Mouse (Mus musculus): ENCODE data around the gene Higd1c. TPM values are rescaled to one million over a fixed set of nuclear protein-coding genes. Genes with fewer than 3 reads are reported as not detected.

Higd1c gene
- polyA plus RNA-seq, 1 experiment: not detected

GRCm38 (mm10) chr15:100422899-100423860 lies 58.8 kb downstream of the Higd1c start:
- Histone ChIP-seq H3K4me3 (replicated peaks) (peak overlapping the region; percentile 93), H3K4me1 (ENCODE audit: control insufficient read depth) (peaks cover 54% of the 10 kb centered on the region), H3K36me3 (ENCODE audit: control insufficient read depth) (peaks cover 28% of the 10 kb centered on the region), H3K9me3 (ENCODE audit: control insufficient read depth, low read length) (peaks cover 2% of the 10 kb centered on the region; the same call in 1 of the 2 replicates), H3K27me3 (ENCODE audit: control insufficient read depth) (peaks cover 45% of the 10 kb centered on the region)
- TF ChIP-seq GATA1 (IDR thresholded peaks at IDR 0.05; ENCODE audit: low read length): 0 out of 2 replicates have a peak, but pooled peaks have one; percentile 13
- TF ChIP-seq TAL1 (IDR thresholded peaks at IDR 0.05; ENCODE audit: low read length): no peak

GRCm38 (mm10) chr15:100423916-100424315 lies 59.6 kb downstream of the Higd1c start:
- Histone ChIP-seq H3K9me3 (ENCODE audit: control insufficient read depth, low read length) (peaks cover 2% of the 10 kb centered on the region; the same call in 1 of the 2 replicates), H3K36me3 (ENCODE audit: control insufficient read depth) (peaks cover 22% of the 10 kb centered on the region), H3K4me1 (ENCODE audit: control insufficient read depth) (peaks cover 49% of the 10 kb centered on the region), H3K27me3 (ENCODE audit: control insufficient read depth) (peaks cover 45% of the 10 kb centered on the region), H3K4me3 (replicated peaks) (peak overlapping the region; percentile 93)
- TF ChIP-seq GATA1 (IDR thresholded peaks at IDR 0.05; ENCODE audit: low read length): no peak
- no peak for TF ChIP-seq TAL1 (IDR thresholded peaks at IDR 0.05; ENCODE audit: low read length)

GRCm38 (mm10) chr15:100424396-100425122 lies 60.2 kb downstream of the Higd1c start, which contains the start of gene Slc11a2:
Slc11a2 (minus strand) TSS chr15:100425072.
- Histone ChIP-seq H3K9me3 (ENCODE audit: control insufficient read depth, low read length) (peaks cover 2% of the 10 kb centered on the region; the same call in 1 of the 2 replicates), H3K36me3 (ENCODE audit: control insufficient read depth) (peaks cover 16% of the 10 kb centered on the region), H3K4me3 (replicated peaks) (peak within 1 kb of the TSS; percentile 93), H3K4me1 (ENCODE audit: control insufficient read depth) (peaks cover 43% of the 10 kb centered on the region), H3K27me3 (ENCODE audit: control insufficient read depth) (peaks cover 45% of the 10 kb centered on the region)
- TF ChIP-seq GATA1 (IDR thresholded peaks at IDR 0.05; ENCODE audit: low read length) (no peak), TAL1 (IDR thresholded peaks at IDR 0.05; ENCODE audit: low read length) (no peak)

- H3K27me3 ChIP-seq (ENCODE audit: control insufficient read depth): peaks cover 43% of the 10 kb centered on the region
- H3K4me1 ChIP-seq (ENCODE audit: control insufficient read depth): peaks cover 29% of the 10 kb centered on the region
- H3K36me3 ChIP-seq (ENCODE audit: control insufficient read depth): no peaks in the 10 kb centered on the region
- H3K9me3 ChIP-seq (ENCODE audit: control insufficient read depth, low read length): peaks cover 2% of the 10 kb centered on the region; the same call in 1 of the 2 replicates
- H3K4me3 ChIP-seq (replicated peaks): no peak overlapping the region
- no peak for TF ChIP-seq GATA1 (IDR thresholded peaks at IDR 0.05; ENCODE audit: low read length)
- no peak for TF ChIP-seq TAL1 (IDR thresholded peaks at IDR 0.05; ENCODE audit: low read length)
Observed at GRCm38 (mm10) chr15:100428296-100428905, 64.1 kb downstream of the Higd1c start.

GRCm38 (mm10) chr15:100429959-100430565 lies 65.7 kb downstream of the Higd1c start:
- Histone ChIP-seq H3K9me3 (ENCODE audit: control insufficient read depth, low read length) (peaks cover 5% of the 10 kb centered on the region; the same call in 1 of the 2 replicates), H3K27me3 (ENCODE audit: control insufficient read depth) (peaks cover 26% of the 10 kb centered on the region), H3K4me3 (replicated peaks) (no peak overlapping the region), H3K4me1 (ENCODE audit: control insufficient read depth) (peaks cover 30% of the 10 kb centered on the region), H3K36me3 (ENCODE audit: control insufficient read depth) (no peaks in the 10 kb centered on the region)
- no peak for TF ChIP-seq GATA1 (IDR thresholded peaks at IDR 0.05; ENCODE audit: low read length)

GRCm38 (mm10) chr15:100433234-100433633 lies 68.9 kb downstream of the Higd1c start:
- H3K9me3 ChIP-seq (ENCODE audit: control insufficient read depth, low read length): peaks cover 6% of the 10 kb centered on the region; the same call in 1 of the 2 replicates
- H3K4me1 ChIP-seq (ENCODE audit: control insufficient read depth): peaks cover 33% of the 10 kb centered on the region
- TF ChIP-seq TAL1 (IDR thresholded peaks at IDR 0.05; ENCODE audit: low read length): peak; percentile 40; the same call in 1 of the 3 replicates
- TF ChIP-seq GATA1 (IDR thresholded peaks at IDR 0.05; ENCODE audit: low read length): peak; percentile 40
- no peaks in the 10 kb centered on the region for H3K27me3 ChIP-seq (ENCODE audit: control insufficient read depth)
- H3K4me3 ChIP-seq (replicated peaks): no peak overlapping the region
- H3K36me3 ChIP-seq (ENCODE audit: control insufficient read depth): no peaks in the 10 kb centered on the region

Other genes starting within 250 kb of the Higd1c start
- 6.3 and 6.7 TPM in 2 replicates for gene Atf1, start 136.7 kb upstream of the Higd1c start, polyA plus RNA-seq (2012)
- gene Tmprss12, start 83.7 kb upstream of the Higd1c start, polyA plus RNA-seq (2012): not detected in 2 replicates
- 9.7 and 12.9 TPM in 2 replicates for gene Mettl7a1, start 60.4 kb upstream of the Higd1c start, polyA plus RNA-seq (2012)
- gene Mettl7a3, start 29.6 kb upstream of the Higd1c start, polyA plus RNA-seq (2012): not detected in 2 replicates
- gene Methig1, start 11.4 kb upstream of the Higd1c start, polyA plus RNA-seq (2012): not detected in 2 replicates
- gene Mettl7a2, start 11.3 kb upstream of the Higd1c start, polyA plus RNA-seq (2012): not detected in 2 replicates
- gene Gm5475, start 57.6 kb downstream of the Higd1c start, polyA plus RNA-seq (2012): not detected in 2 replicates
- 1.8 and 2.7 TPM in 2 replicates for gene Slc11a2, start 60.5 kb downstream of the Higd1c start, polyA plus RNA-seq (2012)
- gene Letmd1, start 104.5 kb downstream of the Higd1c start, polyA plus RNA-seq (2012): 0.62 and 1.0 TPM in 2 replicates
- gene Csrnp2, start 130.9 kb downstream of the Higd1c start, polyA plus RNA-seq (2012): 0.01 TPM in 1 of 2 replicates, not detected in the other
- 0.16 and 0.65 TPM in 2 replicates for gene Tfcp2, start 187.5 kb downstream of the Higd1c start, polyA plus RNA-seq (2012)
- gene Pou6f1, start 235.4 kb downstream of the Higd1c start, polyA plus RNA-seq (2012): 0.04 and 0.05 TPM in 2 replicates